Mouse (Mus musculus): ENCODE data around the gene Pofut1. TPM values are rescaled to one million over a fixed set of nuclear protein-coding genes. Genes with fewer than 3 reads are reported as not detected.
A peak's percentile ranks its signal among the peaks of the same experiment; 100 is the strongest.
"Not testable (repeated sequence)": the region's sequence is repeated elsewhere in the genome, so short reads cannot be mapped to it uniquely, and the experiment has no call there.

The Pofut1 gene
- polyA plus RNA-seq, 1 experiment from 2014 or later: 10.8 TPM

DNA sequence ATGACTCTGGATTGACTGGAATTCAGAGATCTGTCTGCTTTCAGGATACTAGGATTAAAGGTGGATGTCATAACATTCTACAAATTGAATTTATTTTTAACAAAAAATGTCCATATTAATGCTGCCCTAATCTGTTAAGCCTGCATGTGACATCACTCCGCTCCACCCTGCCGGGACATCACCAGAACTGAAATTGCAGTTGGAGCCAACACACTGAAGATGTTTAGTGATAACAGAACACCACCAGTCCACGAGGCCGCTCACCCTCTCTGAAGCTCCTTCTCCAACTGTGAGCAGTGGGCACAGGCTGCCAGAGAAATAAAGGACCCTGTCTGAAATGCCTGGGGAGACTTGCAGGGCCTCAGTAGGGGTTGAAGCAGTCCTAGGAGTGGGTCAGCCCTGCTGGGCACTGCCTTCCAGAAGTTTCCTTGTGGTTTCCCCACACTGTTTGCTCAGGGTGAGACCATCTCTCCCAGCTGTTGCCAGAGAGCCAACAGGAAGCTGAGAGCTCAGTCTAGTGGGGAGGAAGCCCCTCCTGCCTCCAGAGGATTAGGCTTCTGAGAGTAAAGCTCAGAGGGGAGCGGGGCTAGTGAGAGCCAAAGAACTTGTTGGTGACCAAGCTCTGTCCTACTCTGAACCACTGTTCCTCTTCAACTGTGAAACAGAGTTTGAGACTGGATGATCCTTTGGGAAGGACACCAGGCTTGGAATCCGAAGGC, 33.0 kb downstream of the Pofut1 start:
- not testable (repeated sequence) for H3K27me3 ChIP-seq (replicated peaks; ENCODE audit: control insufficient read depth, insufficient read depth, low read length); H3K27ac ChIP-seq (replicated peaks; ENCODE audit: low read depth, low read length); H3K9me3 ChIP-seq (ENCODE audit: control insufficient read depth, low read length); H3K36me3 ChIP-seq (ENCODE audit: control insufficient read depth, insufficient read depth, low read length); DNase-seq (ENCODE audit: low spot score); H3K4me1 ChIP-seq (ENCODE audit: control insufficient read depth, insufficient read depth, low read length); H3K9ac ChIP-seq (ENCODE audit: low read depth, low read length); H3K4me2 ChIP-seq (ENCODE audit: low read depth, low read length); ATAC-seq (ENCODE audit: low read depth); H3K4me3 ChIP-seq (ENCODE audit: low read depth, low read length)
- 67% methylated on average over 6 of the region's 6 CpGs for WGBS

DNA sequence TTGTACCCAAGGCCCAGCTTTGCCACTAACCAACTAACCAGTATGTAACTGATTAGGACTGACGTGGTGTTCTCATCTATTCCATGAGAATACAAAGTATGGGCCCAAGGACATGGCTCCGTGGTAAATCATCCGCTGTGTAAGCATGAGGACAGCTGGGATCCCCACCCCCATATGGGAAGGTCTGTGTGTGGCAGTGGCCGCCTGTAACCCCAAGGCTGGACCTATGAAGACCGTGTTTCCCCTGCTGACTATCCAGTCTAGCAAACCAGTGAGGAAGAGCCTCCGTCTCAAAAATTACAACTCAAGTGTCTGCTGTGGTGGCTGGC, 33.5 kb downstream of the Pofut1 start:
- Histone ChIP-seq H3K27ac (replicated peaks; ENCODE audit: low read depth, low read length) (no peak overlapping the region), H3K4me2 (ENCODE audit: low read depth, low read length) (no peak overlapping the region), H3K4me3 (ENCODE audit: low read depth, low read length) (no peak overlapping the region), H3K27me3 (replicated peaks; ENCODE audit: control insufficient read depth, insufficient read depth, low read length) (no peaks in the 10 kb centered on the region), H3K36me3 (ENCODE audit: control insufficient read depth, insufficient read depth, low read length) (no peaks in the 10 kb centered on the region), H3K4me1 (ENCODE audit: control insufficient read depth, insufficient read depth, low read length) (no peaks in the 10 kb centered on the region), H3K9ac (ENCODE audit: low read depth, low read length) (no peak overlapping the region), H3K9me3 (ENCODE audit: control insufficient read depth, low read length) (no peaks in the 10 kb centered on the region)
- no peak for DNase-seq (ENCODE audit: low spot score)
- no peak for ATAC-seq (ENCODE audit: low read depth)
- 77% methylated on average over 6 of the region's 6 CpGs for WGBS

DNA sequence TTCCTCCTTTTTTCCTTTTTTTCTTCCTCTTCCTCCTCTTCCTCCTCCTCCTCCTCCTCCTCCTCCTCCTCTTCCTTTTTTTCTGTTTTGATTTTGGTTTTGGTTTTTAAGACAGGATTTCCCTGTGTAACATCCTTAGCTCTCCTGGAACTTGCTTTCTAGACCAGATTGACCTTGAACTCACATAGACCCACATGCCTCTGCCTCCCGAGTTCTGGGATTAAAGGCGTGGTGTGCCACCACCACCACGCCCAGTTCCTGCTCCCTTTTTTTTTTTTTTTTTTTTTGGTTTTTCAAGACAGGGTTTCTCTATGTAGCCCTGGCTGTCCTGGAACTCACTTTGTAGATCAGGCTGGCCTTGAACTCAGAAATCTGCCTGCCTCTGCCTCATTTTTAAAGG, 34.2 kb downstream of the Pofut1 start:
- not testable (repeated sequence) for H3K9me3 ChIP-seq (ENCODE audit: control insufficient read depth, low read length); DNase-seq (ENCODE audit: low spot score); H3K4me1 ChIP-seq (ENCODE audit: control insufficient read depth, insufficient read depth, low read length); H3K4me2 ChIP-seq (ENCODE audit: low read depth, low read length); H3K27ac ChIP-seq (replicated peaks; ENCODE audit: low read depth, low read length); H3K27me3 ChIP-seq (replicated peaks; ENCODE audit: control insufficient read depth, insufficient read depth, low read length); ATAC-seq (ENCODE audit: low read depth); H3K4me3 ChIP-seq (ENCODE audit: low read depth, low read length); H3K9ac ChIP-seq (ENCODE audit: low read depth, low read length); H3K36me3 ChIP-seq (ENCODE audit: control insufficient read depth, insufficient read depth, low read length)
- WGBS: 78% methylated on average over 3 of the region's 3 CpGs

DNA sequence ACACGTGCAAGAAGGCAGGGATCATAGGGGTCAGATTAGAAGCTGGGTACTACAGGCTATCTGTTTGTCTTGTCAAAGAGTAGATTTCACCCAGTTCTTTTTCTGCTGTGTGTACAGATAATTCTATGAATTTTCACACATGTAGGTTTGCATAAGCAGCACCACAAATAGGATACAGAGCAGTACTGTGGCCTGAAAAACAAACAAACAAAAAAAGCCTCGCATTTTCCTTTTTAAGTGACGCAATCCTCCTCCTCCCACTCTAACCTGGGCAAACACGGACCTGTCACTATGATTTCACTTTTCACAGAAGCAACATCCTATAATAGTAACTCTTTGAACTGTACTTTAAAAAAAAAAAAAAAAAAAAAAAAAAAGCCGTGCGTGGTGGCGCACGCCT, 35.1 kb downstream of the Pofut1 start:
- Histone ChIP-seq H3K9me3 (ENCODE audit: control insufficient read depth, low read length) (no peaks in the 10 kb centered on the region), H3K4me2 (ENCODE audit: low read depth, low read length) (no peak overlapping the region), H3K27me3 (replicated peaks; ENCODE audit: control insufficient read depth, insufficient read depth, low read length) (no peaks in the 10 kb centered on the region), H3K27ac (replicated peaks; ENCODE audit: low read depth, low read length) (no peak overlapping the region), H3K4me3 (ENCODE audit: low read depth, low read length) (no peak overlapping the region), H3K9ac (ENCODE audit: low read depth, low read length) (no peak overlapping the region), H3K4me1 (ENCODE audit: control insufficient read depth, insufficient read depth, low read length) (no peaks in the 10 kb centered on the region), H3K36me3 (ENCODE audit: control insufficient read depth, insufficient read depth, low read length) (no peaks in the 10 kb centered on the region)
- WGBS: 92% methylated on average over 8 of the region's 8 CpGs
- DNase-seq (ENCODE audit: low spot score): no peak
- ATAC-seq (ENCODE audit: low read depth): no peak

DNA sequence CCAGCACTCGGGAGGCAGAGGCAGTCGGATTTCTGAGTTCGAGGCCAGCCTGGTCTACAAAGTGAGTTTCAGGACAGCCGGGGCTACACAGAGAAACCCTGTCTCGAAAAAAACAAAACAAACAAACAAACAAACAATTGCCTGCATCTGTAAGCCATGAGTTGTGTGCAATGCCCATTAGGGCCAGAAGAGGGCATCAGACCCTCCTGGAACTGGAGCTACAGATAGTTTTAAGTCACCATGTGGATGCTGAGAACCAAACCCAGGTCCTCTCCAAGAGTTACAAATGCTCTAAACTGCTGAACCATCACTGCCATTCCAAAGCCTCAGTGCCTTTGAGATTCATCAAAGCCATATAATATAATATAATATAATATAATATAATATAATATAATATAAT, 35.5 kb downstream of the Pofut1 start:
- not testable (repeated sequence) for DNase-seq (ENCODE audit: low spot score); H3K9me3 ChIP-seq (ENCODE audit: control insufficient read depth, low read length); H3K36me3 ChIP-seq (ENCODE audit: control insufficient read depth, insufficient read depth, low read length); H3K4me3 ChIP-seq (ENCODE audit: low read depth, low read length); H3K27me3 ChIP-seq (replicated peaks; ENCODE audit: control insufficient read depth, insufficient read depth, low read length); H3K4me1 ChIP-seq (ENCODE audit: control insufficient read depth, insufficient read depth, low read length); H3K27ac ChIP-seq (replicated peaks; ENCODE audit: low read depth, low read length); H3K4me2 ChIP-seq (ENCODE audit: low read depth, low read length); H3K9ac ChIP-seq (ENCODE audit: low read depth, low read length); ATAC-seq (ENCODE audit: low read depth)
- 89% methylated on average over 5 of the region's 5 CpGs for WGBS

DNA sequence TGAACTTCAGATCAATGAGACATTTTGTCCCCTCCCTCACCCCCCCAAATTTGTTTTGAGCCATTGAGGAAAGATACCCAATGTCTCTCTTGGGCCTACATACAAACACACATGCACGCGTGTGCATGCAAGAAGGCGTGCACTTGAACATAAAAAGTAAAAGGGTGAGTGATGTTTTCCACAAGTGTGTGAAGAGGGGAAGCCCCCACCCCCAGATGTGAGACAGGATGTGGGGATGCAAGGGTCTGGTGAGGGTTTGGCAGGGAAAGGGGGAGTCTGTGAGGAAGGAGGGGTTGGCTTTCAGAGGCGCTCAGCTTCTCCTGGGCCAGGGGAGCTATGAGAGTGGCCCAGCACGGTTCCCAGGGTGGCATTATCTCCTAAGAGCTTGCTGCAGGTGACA, 37.0 kb downstream of the Pofut1 start:
- Histone ChIP-seq H3K4me2 (ENCODE audit: low read depth, low read length) (no peak overlapping the region), H3K9me3 (ENCODE audit: control insufficient read depth, low read length) (no peaks in the 10 kb centered on the region), H3K4me3 (ENCODE audit: low read depth, low read length) (no peak overlapping the region), H3K9ac (ENCODE audit: low read depth, low read length) (no peak overlapping the region), H3K27ac (replicated peaks; ENCODE audit: low read depth, low read length) (no peak overlapping the region), H3K36me3 (ENCODE audit: control insufficient read depth, insufficient read depth, low read length) (no peaks in the 10 kb centered on the region), H3K27me3 (replicated peaks; ENCODE audit: control insufficient read depth, insufficient read depth, low read length) (no peaks in the 10 kb centered on the region), H3K4me1 (ENCODE audit: control insufficient read depth, insufficient read depth, low read length) (no peaks in the 10 kb centered on the region)
- WGBS: 89% methylated on average over 5 of the region's 5 CpGs
- DNase-seq (ENCODE audit: low spot score) (no peak), ATAC-seq (ENCODE audit: low read depth) (no peak)

DNA sequence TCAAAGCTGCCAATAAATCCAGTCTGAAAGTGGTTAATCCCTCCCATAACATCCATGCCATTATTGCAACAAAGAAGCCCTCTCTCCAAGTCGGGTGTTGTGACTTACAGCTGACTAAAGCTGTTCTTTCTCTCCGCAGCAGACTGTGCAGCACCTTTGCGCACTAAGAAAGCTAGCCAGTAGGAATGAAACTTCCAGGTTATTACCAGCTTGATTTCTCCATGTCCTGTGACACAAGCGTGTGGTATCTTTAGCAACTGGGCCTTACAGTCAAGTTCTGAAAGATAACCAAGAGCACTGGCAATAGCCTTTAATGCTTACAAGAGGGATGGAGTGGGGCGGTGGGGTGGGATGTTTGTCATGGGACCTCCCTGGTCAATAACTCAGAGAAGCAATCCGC, 42.6 kb downstream of the Pofut1 start:
- WGBS: 82% methylated on average over 6 of the region's 6 CpGs
- no peaks in the 10 kb centered on the region for H3K27me3 ChIP-seq (replicated peaks; ENCODE audit: control insufficient read depth, insufficient read depth, low read length)
- no peaks in the 10 kb centered on the region for H3K4me1 ChIP-seq (ENCODE audit: control insufficient read depth, insufficient read depth, low read length)
- DNase-seq (ENCODE audit: low spot score) (no peak), ATAC-seq (ENCODE audit: low read depth) (no peak)
- H3K4me2 ChIP-seq (ENCODE audit: low read depth, low read length): no peak overlapping the region
- no peaks in the 10 kb centered on the region for H3K36me3 ChIP-seq (ENCODE audit: control insufficient read depth, insufficient read depth, low read length)
- no peaks in the 10 kb centered on the region for H3K9me3 ChIP-seq (ENCODE audit: control insufficient read depth, low read length)
- no peak overlapping the region for H3K4me3 ChIP-seq (ENCODE audit: low read depth, low read length)
- H3K27ac ChIP-seq (replicated peaks; ENCODE audit: low read depth, low read length): no peak overlapping the region
- no peak overlapping the region for H3K9ac ChIP-seq (ENCODE audit: low read depth, low read length)

DNA sequence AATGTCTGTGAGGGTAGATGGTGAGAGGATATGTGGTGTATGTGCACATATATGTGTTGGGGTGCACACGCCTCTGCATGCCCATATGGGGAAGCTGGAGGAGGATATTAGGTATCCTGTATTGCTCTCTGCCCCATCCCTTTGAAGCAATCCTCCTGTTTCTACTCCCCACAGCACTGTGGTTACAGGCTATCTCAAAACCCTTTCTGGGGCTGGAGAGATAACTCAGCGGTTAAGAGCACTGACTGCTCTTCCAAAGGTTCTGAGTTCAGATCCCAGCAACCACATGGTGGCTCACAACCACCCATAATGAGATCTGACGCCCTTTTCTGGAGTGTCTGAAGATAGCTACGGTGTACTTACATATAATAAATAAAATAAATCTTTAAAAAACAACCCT, 45.2 kb downstream of the Pofut1 start:
- Histone ChIP-seq H3K27me3 (replicated peaks; ENCODE audit: control insufficient read depth, insufficient read depth, low read length) (no peaks in the 10 kb centered on the region), H3K36me3 (ENCODE audit: control insufficient read depth, insufficient read depth, low read length) (no peaks in the 10 kb centered on the region), H3K4me1 (ENCODE audit: control insufficient read depth, insufficient read depth, low read length) (no peaks in the 10 kb centered on the region), H3K27ac (replicated peaks; ENCODE audit: low read depth, low read length) (no peak overlapping the region), H3K4me2 (ENCODE audit: low read depth, low read length) (no peak overlapping the region), H3K9ac (ENCODE audit: low read depth, low read length) (no peak overlapping the region), H3K4me3 (ENCODE audit: low read depth, low read length) (no peak overlapping the region), H3K9me3 (ENCODE audit: control insufficient read depth, low read length) (no peaks in the 10 kb centered on the region)
- no peak for DNase-seq (ENCODE audit: low spot score)
- ATAC-seq (ENCODE audit: low read depth): no peak
- 80% methylated on average over 4 of the region's 4 CpGs for WGBS

DNA sequence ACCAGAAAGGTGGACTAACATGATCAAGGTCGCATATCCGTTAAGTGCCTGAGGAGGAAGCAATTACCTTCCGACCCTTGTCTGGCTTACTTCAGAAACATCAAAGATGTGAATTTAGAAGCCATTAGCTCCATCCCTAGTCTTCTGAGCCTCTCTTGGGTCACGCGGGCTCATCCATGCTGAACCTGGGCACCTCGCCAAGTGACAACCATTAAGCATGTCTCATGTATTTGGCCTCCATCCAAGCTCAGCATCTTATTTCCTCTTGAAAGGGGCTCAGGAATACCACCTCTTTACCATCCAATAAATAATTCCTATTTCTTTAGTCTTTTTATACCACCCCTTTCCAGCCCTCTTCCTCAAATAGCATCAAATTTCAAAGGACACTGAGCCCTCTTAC, 46.5 kb downstream of the Pofut1 start:
- WGBS: 33% methylated on average over 6 of the region's 6 CpGs
- H3K27me3 ChIP-seq (replicated peaks; ENCODE audit: control insufficient read depth, insufficient read depth, low read length): no peaks in the 10 kb centered on the region
- peaks cover 8% of the 10 kb centered on the region for H3K4me1 ChIP-seq (ENCODE audit: control insufficient read depth, insufficient read depth, low read length)
- ATAC-seq (ENCODE audit: low read depth) (peak; percentile 42), DNase-seq (ENCODE audit: low spot score) (peak; percentile 89)
- no peaks in the 10 kb centered on the region for H3K9me3 ChIP-seq (ENCODE audit: control insufficient read depth, low read length)
- no peak overlapping the region for H3K9ac ChIP-seq (ENCODE audit: low read depth, low read length)
- no peak overlapping the region for H3K4me3 ChIP-seq (ENCODE audit: low read depth, low read length)
- no peak overlapping the region for H3K4me2 ChIP-seq (ENCODE audit: low read depth, low read length)
- no peak overlapping the region for H3K27ac ChIP-seq (replicated peaks; ENCODE audit: low read depth, low read length)
- H3K36me3 ChIP-seq (ENCODE audit: control insufficient read depth, insufficient read depth, low read length): no peaks in the 10 kb centered on the region

All from embryonic facial prominence, embryonic 14.5 days (tissue).